Mouse (Mus musculus): ENCODE results near the gene Myt1l.

DNA sequence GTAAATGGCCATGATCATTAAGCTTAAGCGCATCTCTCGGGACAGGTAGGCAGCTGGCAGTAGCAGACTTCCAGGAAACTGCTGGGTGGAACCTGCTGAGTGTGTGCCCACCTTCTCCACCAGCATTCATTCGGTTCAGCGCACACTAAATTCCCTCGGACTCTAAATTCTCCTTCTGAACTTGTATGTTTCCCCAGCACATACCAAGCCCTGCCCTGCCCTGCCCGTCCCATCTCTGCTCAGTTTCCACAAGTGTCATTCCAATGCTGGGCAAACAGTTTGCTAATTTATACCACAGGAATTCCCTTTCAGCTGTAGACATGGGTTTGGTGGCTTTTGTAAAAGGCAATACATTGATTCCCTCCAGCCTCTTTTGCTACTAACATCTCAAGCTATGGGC lies 436.8 kb downstream of the Myt1l start:
- TF ChIP-seq CTCF (conservative IDR thresholded peaks at IDR 0.05; ENCODE audit: low read length) (no peak), POU5F1 (IDR thresholded peaks at IDR 0.05; ENCODE audit: borderline replicate concordance, low read length) (no peak)

Measured in E14TG2a.4 (cell line).